Mouse (Mus musculus): ENCODE measurements around the gene Farp1. TPM values are rescaled to one million over a fixed set of nuclear protein-coding genes. Genes with fewer than 3 reads are reported as not detected.

Farp1 gene
- polyA plus RNA-seq, 1 experiment: 44.4 TPM

DNA sequence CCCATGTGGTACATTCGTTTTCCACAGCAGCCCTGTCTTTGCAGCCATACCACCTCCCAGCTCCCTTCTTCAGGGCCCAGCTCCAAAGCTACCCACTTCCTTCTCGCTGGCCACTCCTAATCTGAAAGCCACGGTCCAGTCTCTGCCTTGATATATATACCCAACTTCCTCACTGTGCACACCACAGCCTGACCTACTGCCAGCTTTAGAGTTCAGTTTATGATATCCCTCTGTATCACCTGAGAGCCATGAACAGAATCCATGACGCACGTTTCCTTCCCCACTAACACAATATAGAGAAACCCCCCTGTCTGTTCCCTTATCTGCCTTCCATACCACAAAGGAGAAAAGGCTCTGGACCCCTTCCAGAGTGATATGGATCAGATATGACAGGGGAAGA is 283.4 kb downstream of the Farp1 start:
- H3K4me1 ChIP-seq (ENCODE audit: control insufficient read depth, insufficient read depth, low read length): peaks cover 12% of the 10 kb centered on the region
- no peaks in the 10 kb centered on the region for H3K27me3 ChIP-seq (ENCODE audit: control insufficient read depth, insufficient read depth, low read length)
- H3K4me3 ChIP-seq (replicated peaks; ENCODE audit: insufficient read depth, low read depth, low read length): no peak overlapping the region
- TF ChIP-seq CTCF (IDR thresholded peaks at IDR 0.05; ENCODE audit: borderline replicate concordance, insufficient read depth, low read depth, low read length): no peak
- no peak for TF ChIP-seq POLR2A (IDR thresholded peaks at IDR 0.05; ENCODE audit: borderline replicate concordance, insufficient read depth, low read length)
- no peak for DNase-seq
- 86% methylated on average over 5 of the region's 5 CpGs for WGBS
- H3K27ac ChIP-seq (ENCODE audit: insufficient read depth, low read length): no peak overlapping the region

DNA sequence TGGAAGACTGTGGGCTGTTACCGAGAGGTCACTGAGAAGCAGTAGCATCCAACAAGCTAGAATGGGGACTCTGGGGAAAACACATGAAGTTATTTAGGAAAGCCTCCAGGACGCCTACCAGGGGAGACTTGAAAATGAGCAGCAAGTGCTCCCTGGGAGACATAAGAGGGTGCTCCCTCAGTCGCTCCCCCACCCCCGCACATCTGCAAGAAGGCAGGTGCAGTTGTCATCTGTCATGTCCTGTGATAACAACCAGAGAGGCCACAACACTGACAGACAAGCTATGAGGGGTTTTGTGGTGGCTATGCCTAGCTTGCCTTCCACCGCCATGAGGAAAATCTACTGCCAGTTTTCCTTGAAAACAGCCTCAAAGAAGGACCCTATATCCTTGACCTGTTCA is 287.1 kb downstream of the Farp1 start:
- 93% methylated on average over 5 of the region's 5 CpGs for WGBS
- Histone ChIP-seq H3K4me3 (replicated peaks; ENCODE audit: insufficient read depth, low read depth, low read length) (no peak overlapping the region), H3K27ac (ENCODE audit: insufficient read depth, low read length) (no peak overlapping the region), H3K27me3 (ENCODE audit: control insufficient read depth, insufficient read depth, low read length) (no peaks in the 10 kb centered on the region), H3K4me1 (ENCODE audit: control insufficient read depth, insufficient read depth, low read length) (peaks cover 12% of the 10 kb centered on the region)
- DNase-seq: no peak
- TF ChIP-seq CTCF (IDR thresholded peaks at IDR 0.05; ENCODE audit: borderline replicate concordance, insufficient read depth, low read depth, low read length) (no peak), POLR2A (IDR thresholded peaks at IDR 0.05; ENCODE audit: borderline replicate concordance, insufficient read depth, low read length) (no peak)

DNA sequence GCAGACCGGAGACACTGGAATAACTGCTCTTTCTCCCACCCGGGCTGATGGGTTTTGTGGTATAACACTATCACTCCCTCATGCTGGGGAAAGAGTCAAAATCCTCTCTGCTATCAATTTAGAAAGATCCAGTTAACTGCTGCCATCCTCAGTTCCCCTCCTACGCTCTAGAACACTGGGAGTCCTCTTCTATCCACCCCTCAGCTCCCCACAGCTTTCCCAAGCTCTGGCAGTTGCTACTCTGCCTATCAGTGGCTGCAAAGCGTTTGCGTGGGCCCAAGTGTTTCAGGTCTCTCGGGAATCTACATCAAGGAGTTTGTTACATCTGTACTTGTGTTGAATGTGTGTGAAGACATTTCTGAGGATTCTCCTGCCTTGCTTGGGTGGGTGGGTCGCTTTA is 287.6 kb downstream of the Farp1 start:
- no peak for DNase-seq
- no peak for TF ChIP-seq CTCF (IDR thresholded peaks at IDR 0.05; ENCODE audit: borderline replicate concordance, insufficient read depth, low read depth, low read length)
- no peak for TF ChIP-seq POLR2A (IDR thresholded peaks at IDR 0.05; ENCODE audit: borderline replicate concordance, insufficient read depth, low read length)
- H3K27me3 ChIP-seq (ENCODE audit: control insufficient read depth, insufficient read depth, low read length): no peaks in the 10 kb centered on the region
- WGBS: 91% methylated on average over 7 of the region's 7 CpGs
- H3K4me1 ChIP-seq (ENCODE audit: control insufficient read depth, insufficient read depth, low read length): peaks cover 16% of the 10 kb centered on the region
- H3K4me3 ChIP-seq (replicated peaks; ENCODE audit: insufficient read depth, low read depth, low read length): no peak overlapping the region
- H3K27ac ChIP-seq (ENCODE audit: insufficient read depth, low read length): no peak overlapping the region

DNA sequence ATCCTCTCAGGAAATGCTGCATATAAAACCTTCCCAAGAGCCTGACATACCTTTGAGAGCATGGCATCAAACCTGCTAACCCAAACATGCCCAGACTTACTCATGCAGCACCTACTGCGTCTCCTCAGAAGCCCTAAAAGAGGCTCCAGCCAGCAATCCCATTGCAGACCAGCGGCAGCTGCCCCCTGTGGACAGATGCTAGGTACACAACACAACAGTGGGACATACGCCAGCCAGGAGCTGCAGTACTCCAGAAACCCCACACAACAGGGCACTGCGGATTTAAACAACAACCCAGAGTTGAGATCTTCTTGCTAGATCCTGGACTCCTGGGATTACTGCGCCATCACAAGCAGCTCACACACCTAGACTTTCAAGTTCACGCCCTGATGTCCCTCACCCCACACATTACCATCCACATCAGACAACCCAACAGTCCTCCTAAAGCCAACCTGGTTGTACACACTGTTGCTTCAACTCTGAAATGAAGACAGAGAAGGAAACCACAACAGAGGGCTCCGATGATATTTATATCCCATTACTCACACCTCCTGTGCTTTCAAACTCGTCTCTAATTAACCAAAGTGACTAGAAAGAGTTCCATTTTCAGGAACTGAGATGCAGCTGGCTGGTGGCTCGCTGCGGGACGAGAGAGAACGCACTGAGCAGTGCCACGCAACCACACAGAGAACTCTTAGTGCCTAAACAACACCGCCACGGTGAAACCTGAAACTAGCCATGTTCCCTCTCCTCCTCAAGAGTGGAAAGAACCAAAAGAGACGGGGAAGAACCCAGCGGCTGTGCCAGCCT is 289.7 kb downstream of the Farp1 start:
- no peak overlapping the region for H3K27ac ChIP-seq (ENCODE audit: insufficient read depth, low read length)
- no peak for TF ChIP-seq POLR2A (IDR thresholded peaks at IDR 0.05; ENCODE audit: borderline replicate concordance, insufficient read depth, low read length)
- TF ChIP-seq CTCF (IDR thresholded peaks at IDR 0.05; ENCODE audit: borderline replicate concordance, insufficient read depth, low read depth, low read length): no peak
- no peaks in the 10 kb centered on the region for H3K27me3 ChIP-seq (ENCODE audit: control insufficient read depth, insufficient read depth, low read length)
- DNase-seq: no peak
- H3K4me3 ChIP-seq (replicated peaks; ENCODE audit: insufficient read depth, low read depth, low read length): no peak overlapping the region
- 87% methylated on average over 17 of the region's 17 CpGs for WGBS
- H3K4me1 ChIP-seq (ENCODE audit: control insufficient read depth, insufficient read depth, low read length): peaks cover 16% of the 10 kb centered on the region

DNA sequence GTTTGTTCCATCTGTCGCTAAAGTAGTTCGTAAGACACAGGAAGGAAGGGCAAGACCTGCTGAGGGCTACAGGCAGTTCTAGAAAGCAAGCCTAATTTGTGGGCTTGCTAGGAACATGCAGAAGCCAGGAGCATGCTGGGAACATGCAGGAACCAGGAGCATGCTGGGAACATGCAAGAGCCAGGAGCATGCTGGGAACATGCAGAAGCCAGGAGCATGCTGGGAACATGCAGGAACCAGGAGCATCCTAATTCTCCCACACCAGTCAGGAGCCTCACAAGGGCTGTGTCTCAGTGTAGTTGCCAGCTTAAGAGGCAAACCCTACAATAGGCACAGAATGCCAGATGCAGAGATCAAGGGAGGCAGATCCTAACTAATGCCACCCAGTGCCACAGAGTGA is 291.4 kb downstream of the Farp1 start:
- WGBS: 7% methylated on average over 2 of the region's 2 CpGs
- H3K27me3 ChIP-seq (ENCODE audit: control insufficient read depth, insufficient read depth, low read length): no peaks in the 10 kb centered on the region
- H3K4me1 ChIP-seq (ENCODE audit: control insufficient read depth, insufficient read depth, low read length): peaks cover 16% of the 10 kb centered on the region
- peak overlapping the region; percentile 73; the same call in 1 of the 2 replicates for H3K27ac ChIP-seq (ENCODE audit: insufficient read depth, low read length)
- H3K4me3 ChIP-seq (replicated peaks; ENCODE audit: insufficient read depth, low read depth, low read length): no peak overlapping the region
- TF ChIP-seq CTCF (IDR thresholded peaks at IDR 0.05; ENCODE audit: borderline replicate concordance, insufficient read depth, low read depth, low read length) (no peak), POLR2A (IDR thresholded peaks at IDR 0.05; ENCODE audit: borderline replicate concordance, insufficient read depth, low read length) (no peak)
- peak; percentile 40 to 66 for DNase-seq

DNA sequence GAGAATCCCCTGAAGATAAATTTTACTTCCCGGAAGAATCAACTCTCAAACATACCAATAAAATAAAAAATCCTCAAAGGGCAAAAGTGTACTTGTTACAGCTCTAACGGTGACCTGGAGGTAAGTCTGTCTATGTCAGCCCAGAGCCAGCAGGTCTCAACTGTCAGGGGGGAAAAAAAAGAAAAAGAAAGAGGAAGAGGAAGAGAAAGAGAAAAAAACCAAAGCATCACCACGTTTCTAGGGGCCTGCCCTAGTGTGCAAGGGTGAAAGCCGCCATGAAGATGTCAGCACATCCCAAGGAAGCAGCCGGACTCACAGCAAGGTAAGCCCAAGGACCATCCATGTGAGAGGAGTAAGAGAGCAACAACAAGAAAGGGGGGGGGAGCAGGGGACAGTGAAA is 293.9 kb downstream of the Farp1 start:
- TF ChIP-seq CTCF (IDR thresholded peaks at IDR 0.05; ENCODE audit: borderline replicate concordance, insufficient read depth, low read depth, low read length) (no peak), POLR2A (IDR thresholded peaks at IDR 0.05; ENCODE audit: borderline replicate concordance, insufficient read depth, low read length) (no peak)
- Histone ChIP-seq H3K27ac (ENCODE audit: insufficient read depth, low read length) (no peak overlapping the region), H3K4me1 (ENCODE audit: control insufficient read depth, insufficient read depth, low read length) (peaks cover 16% of the 10 kb centered on the region), H3K4me3 (replicated peaks; ENCODE audit: insufficient read depth, low read depth, low read length) (no peak overlapping the region), H3K27me3 (ENCODE audit: control insufficient read depth, insufficient read depth, low read length) (no peaks in the 10 kb centered on the region)
- DNase-seq: no peak
- 87% methylated on average over 5 of the region's 5 CpGs for WGBS

DNA sequence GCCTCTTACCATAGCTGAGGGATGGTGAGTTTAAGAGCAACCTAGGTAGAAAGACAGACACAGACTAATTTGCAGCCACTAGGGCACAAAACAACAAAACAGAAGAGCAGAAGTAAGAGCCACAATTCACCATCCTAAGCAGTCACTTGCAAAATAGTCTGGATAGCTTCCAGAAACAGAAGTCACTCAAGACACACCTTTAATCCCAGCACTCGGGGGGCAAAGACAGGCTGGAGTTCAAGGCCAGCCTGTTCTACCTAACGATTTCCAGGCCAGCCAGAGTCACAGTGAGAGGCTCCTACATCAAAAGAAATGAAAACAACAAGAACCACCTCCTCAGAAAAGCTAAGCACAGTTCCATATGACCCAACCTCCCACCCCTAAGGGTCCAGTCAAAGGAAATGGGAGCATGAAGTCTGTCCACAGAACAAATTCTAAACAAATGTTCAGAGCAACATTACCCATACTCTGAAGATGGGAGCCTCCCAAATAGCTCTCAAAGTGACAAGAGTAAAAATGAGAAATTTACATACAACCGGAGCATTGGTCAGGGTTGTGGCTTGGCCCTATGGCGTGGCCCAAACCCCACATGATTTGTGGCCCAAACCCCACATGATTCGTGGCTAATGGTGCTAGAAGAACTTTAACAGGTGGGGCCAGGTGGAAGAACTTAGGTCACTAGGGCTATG is 294.5 kb downstream of the Farp1 start:
- DNase-seq: no peak

DNA sequence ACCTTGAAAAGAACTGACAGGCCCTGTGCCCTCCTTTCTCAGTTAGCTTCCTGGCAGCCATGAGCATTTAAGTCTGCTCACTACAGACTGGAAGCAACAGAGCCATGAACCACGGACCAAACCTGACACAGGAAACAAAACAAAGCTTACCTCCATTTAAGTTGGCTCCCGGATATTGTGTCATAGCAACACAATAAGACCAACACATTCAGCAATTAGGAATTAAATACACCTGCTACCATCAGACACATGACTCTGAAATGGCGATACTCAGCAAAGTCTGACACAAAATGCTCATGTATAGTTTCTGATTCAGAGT is 295.0 kb downstream of the Farp1 start:
- WGBS: 83% methylated on average over 3 of the region's 3 CpGs
- H3K27me3 ChIP-seq (ENCODE audit: control insufficient read depth, insufficient read depth, low read length): no peaks in the 10 kb centered on the region
- TF ChIP-seq POLR2A (IDR thresholded peaks at IDR 0.05; ENCODE audit: borderline replicate concordance, insufficient read depth, low read length) (no peak), CTCF (IDR thresholded peaks at IDR 0.05; ENCODE audit: borderline replicate concordance, insufficient read depth, low read depth, low read length) (no peak)
- no peak for DNase-seq
- no peak overlapping the region for H3K27ac ChIP-seq (ENCODE audit: insufficient read depth, low read length)
- peaks cover 12% of the 10 kb centered on the region for H3K4me1 ChIP-seq (ENCODE audit: control insufficient read depth, insufficient read depth, low read length)
- no peak overlapping the region for H3K4me3 ChIP-seq (replicated peaks; ENCODE audit: insufficient read depth, low read depth, low read length)

More for the DNA sequence above, 294.5 kb downstream of the Farp1 start:
- no peak for TF ChIP-seq POLR2A (IDR thresholded peaks at IDR 0.05; ENCODE audit: borderline replicate concordance, insufficient read depth, low read length)
- TF ChIP-seq CTCF (IDR thresholded peaks at IDR 0.05; ENCODE audit: borderline replicate concordance, insufficient read depth, low read depth, low read length): no peak
- no peak overlapping the region for H3K27ac ChIP-seq (ENCODE audit: insufficient read depth, low read length)
- peaks cover 16% of the 10 kb centered on the region for H3K4me1 ChIP-seq (ENCODE audit: control insufficient read depth, insufficient read depth, low read length)
- WGBS: 87% methylated on average over 5 of the region's 5 CpGs
- no peaks in the 10 kb centered on the region for H3K27me3 ChIP-seq (ENCODE audit: control insufficient read depth, insufficient read depth, low read length)
- H3K4me3 ChIP-seq (replicated peaks; ENCODE audit: insufficient read depth, low read depth, low read length): no peak overlapping the region

Other genes with a start within 250 kb of the Farp1 start
- gene Ipo5, start 124.0 kb upstream of the Farp1 start, polyA plus RNA-seq (2012; rRNA removed): 60.4 and 63.5 TPM in 2 replicates